Mouse (Mus musculus) cerebellum, adult 2 months (tissue): ENCODE data around the gene Pspn.

ENCODE experiments used
- CTCF ChIP-seq: fragments of 200-500 bp; IDR thresholded peaks from 2 replicates; pipeline ENCODE4 v1.5.1; 2011; ENCODE audit warnings: low read depth, mild to moderate bottlenecking, control low read depth, low read length, moderate library complexity, borderline replicate concordance; ENCODE audit not compliant: insufficient read depth
- POLR2A ChIP-seq: fragments of 200-500 bp; IDR thresholded peaks from 2 replicates; pipeline ENCODE4 v1.6.1; 2011; ENCODE audit warnings: low read length, control low read depth, borderline replicate concordance; ENCODE audit not compliant: insufficient read depth

DNA sequence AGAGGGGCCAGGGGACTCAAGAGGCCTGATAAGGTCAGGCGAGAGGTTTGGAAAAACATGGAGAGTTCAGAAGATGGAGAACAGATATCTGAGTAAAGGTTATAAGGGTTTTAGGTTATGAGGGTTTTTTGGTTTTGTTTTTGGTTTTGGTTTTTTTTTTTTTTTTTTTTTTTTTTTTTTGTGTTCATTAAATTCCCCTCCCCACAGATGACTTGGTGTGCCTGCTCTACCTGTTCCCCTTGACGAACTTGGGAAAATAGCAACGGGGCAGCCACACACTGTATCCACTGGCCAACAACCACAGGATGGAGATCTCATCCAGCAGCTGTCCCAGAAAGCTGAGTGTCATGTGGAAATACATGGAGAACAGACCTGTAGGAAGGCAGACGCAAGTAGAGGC lies 41.2 kb downstream of the Pspn start:
- TF ChIP-seq CTCF (no peak), POLR2A (no peak)
